Mouse (Mus musculus): Measurements from ENCODE around the gene Stk11.

DNA sequence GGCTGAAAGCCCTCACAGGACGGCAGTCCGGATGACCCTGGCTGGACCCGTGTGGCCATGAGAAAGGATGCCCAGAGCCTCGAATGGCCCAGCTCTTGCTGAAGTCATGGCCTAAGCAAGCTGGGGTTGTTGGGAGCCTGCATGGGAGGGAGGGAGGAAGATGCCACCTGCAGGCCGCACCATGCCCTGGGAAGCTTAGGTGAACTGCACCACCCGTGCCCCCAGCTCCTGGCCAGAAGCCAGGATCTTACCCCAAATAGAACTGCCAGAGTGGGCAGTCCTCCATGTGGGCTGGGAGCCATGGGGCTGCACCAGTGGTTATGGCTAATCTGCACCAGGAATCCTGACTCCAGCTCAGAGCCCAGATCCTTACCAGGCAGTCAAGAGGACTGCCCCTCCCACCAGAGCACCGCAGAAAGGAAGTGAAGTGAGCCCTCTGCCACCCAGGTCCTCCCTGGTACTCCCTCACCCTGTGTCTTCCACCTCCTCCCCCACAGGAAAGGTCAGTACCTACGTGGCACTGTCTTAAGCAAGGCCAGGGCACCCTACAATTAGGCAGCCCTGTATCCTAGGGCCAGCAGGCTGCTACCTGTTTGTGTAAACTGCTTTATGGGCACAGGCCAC is 17.7 kb downstream of the Stk11 start:
- TF ChIP-seq CTCF (IDR thresholded peaks at IDR 0.05; ENCODE audit: control insufficient read depth, insufficient read depth, insufficient replicate concordance, low read depth, low read length) (no peak), POLR2A (IDR thresholded peaks at IDR 0.05; ENCODE audit: control insufficient read depth, low read depth, low read length) (no peak)
